Mouse (Mus musculus) liver, embryonic 16.5 days (tissue): ENCODE results near the gene Neb. TPM values are rescaled to one million over a fixed set of nuclear protein-coding genes. Genes with fewer than 3 reads are reported as not detected.

Source experiments
- ATAC-seq: fragments of 200-750 bp; cut with Nextera tagmentation; 2 replicates; pipeline ENCODE4 v1.8.0; 2017; ENCODE audit warnings: low read depth, mild to moderate bottlenecking, moderate number of reproducible peaks, moderate library complexity
- H3K27ac ChIP-seq: fragments of 300-500 bp; sonication (generic); 2 replicates; pipeline ENCODE4 v1.5.1; 2014; ENCODE audit warnings: mild to moderate bottlenecking, low read length
- H3K27me3 ChIP-seq: fragments of 300-500 bp; sonication (generic); 2 replicates; pipeline ENCODE4 v1.6.1; 2014; ENCODE audit warnings: low read depth, low read length, mixed read lengths; ENCODE audit not compliant: control insufficient read depth, insufficient read depth
- H3K36me3 ChIP-seq: fragments of 300-500 bp; sonication (generic); 2 replicates; pipeline ENCODE4 v1.6.1; 2014; ENCODE audit warnings: mild to moderate bottlenecking; ENCODE audit not compliant: control insufficient read depth, insufficient read depth
- H3K4me1 ChIP-seq: fragments of 300-500 bp; sonication (generic); 2 replicates; pipeline ENCODE4 v1.6.1; 2014; ENCODE audit warnings: low read depth, low read length, mixed read lengths; ENCODE audit not compliant: control insufficient read depth
- H3K4me2 ChIP-seq: fragments of 300-500 bp; sonication (generic); 2 replicates; pipeline ENCODE4 v1.6.1; 2014; ENCODE audit warnings: low read depth, low read length, mixed read lengths
- H3K4me3 ChIP-seq: fragments of 300-500 bp; sonication (generic); 2 replicates; pipeline ENCODE4 v1.5.1; 2014; ENCODE audit warnings: low read depth, mild to moderate bottlenecking, low read length
- H3K9ac ChIP-seq: fragments of 300-500 bp; sonication (generic); 2 replicates; pipeline ENCODE4 v1.6.1; 2014; ENCODE audit warnings: low read depth, low read length
- H3K9me3 ChIP-seq: fragments of 300-500 bp; sonication (generic); replicated peaks from 2 replicates; pipeline ENCODE4 v1.6.1; 2016; ENCODE audit warnings: low read length; ENCODE audit not compliant: control insufficient read depth
- WGBS: fragments of 180-500 bp; shearing (Covaris S2); extraction: QIAGEN DNeasy Blood & Tissue Kit; methylation state at CpG from one replicate; pipeline ENCODE4 v1.1.7; 2014; ENCODE audit not compliant: insufficient replicate concordance; 5-methylcytosine and 5-hydroxymethylcytosine counted together
- polyA plus RNA-seq: library from polyadenylated mRNA; unstranded; fragments of >200 nt; fragmentation: Nextera tagmentation; extraction: Ambion mirVana; gene quantifications from 2 replicates; pipeline ENCODE4 v1.2.1, GENCODE M21; 2015

The Neb gene
- polyA plus RNA-seq, 1 experiment from 2014 or later: 10.2 TPM

DNA sequence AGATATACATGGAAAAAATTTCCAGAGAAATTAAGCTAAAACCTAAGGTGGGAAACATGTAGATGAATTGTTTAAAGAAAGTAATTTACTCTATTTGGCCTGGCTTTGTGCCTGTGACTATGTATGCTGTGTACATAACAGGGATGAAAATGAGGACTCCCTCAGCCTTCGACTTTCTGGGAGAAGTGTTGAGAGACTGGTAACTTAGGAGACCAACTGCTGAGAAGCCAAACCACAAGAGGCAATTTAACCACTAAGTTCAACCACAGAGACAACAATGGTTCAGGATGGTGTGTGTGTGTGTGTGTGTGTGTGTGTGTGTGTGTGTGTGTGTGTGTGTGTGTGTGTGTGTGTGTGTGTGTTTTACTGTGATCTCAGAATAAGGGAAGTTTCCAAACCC, 126.2 kb downstream of the Neb start:
- no peak for ATAC-seq
- Histone ChIP-seq H3K4me3 (no peak overlapping the region), H3K36me3 (no peaks in the 10 kb centered on the region), H3K27ac (no peak overlapping the region), H3K4me2 (no peak overlapping the region), H3K4me1 (no peaks in the 10 kb centered on the region), H3K27me3 (no peaks in the 10 kb centered on the region), H3K9me3 (no peaks in the 10 kb centered on the region), H3K9ac (no peak overlapping the region)
- WGBS: 8% methylated on average over 1 of the region's 1 CpGs

GRCm38 (mm10) chr2:52248316-52248826, 129.9 kb downstream of the Neb start:
- 53% methylated on average over 9 of the region's 9 CpGs for WGBS
- Histone ChIP-seq H3K9ac (no peak overlapping the region), H3K36me3 (no peaks in the 10 kb centered on the region), H3K27me3 (no peaks in the 10 kb centered on the region), H3K4me1 (no peaks in the 10 kb centered on the region), H3K9me3 (no peaks in the 10 kb centered on the region), H3K4me3 (no peak overlapping the region), H3K27ac (no peak overlapping the region), H3K4me2 (no peak overlapping the region)
- no peak for ATAC-seq

GRCm38 (mm10) chr2:52245091-52245490, 133.2 kb downstream of the Neb start:
- Histone ChIP-seq H3K4me1 (no peaks in the 10 kb centered on the region), H3K27me3 (no peaks in the 10 kb centered on the region), H3K4me2 (no peak overlapping the region), H3K9me3 (no peaks in the 10 kb centered on the region), H3K27ac (no peak overlapping the region), H3K36me3 (no peaks in the 10 kb centered on the region), H3K4me3 (no peak overlapping the region), H3K9ac (no peak overlapping the region)
- WGBS: 68% methylated on average over 5 of the region's 5 CpGs
- ATAC-seq: no peak

DNA sequence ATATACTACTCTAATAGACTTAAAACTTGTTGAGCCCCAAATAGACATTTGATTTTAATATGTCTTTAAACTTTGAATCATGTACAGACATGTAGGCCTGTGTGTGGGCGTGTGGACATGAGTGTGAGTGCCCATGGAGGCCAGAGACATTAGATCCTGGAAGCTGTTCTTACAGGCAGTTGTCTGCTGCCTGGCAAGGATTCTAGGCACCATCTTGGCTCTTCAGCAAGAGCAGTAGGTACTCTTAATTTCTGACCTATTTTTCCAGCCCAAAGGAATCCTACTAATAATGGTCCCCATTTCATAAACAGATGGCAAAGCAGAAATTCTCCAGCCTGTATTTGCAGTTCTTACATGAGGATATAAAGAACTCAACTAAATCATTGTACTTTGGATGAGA, 135.6 kb downstream of the Neb start:
- no peaks in the 10 kb centered on the region for H3K9me3 ChIP-seq
- H3K9ac ChIP-seq: no peak overlapping the region
- no peak overlapping the region for H3K4me2 ChIP-seq
- H3K4me1 ChIP-seq: no peaks in the 10 kb centered on the region
- 33% methylated on average over 1 of the region's 1 CpGs for WGBS
- no peak for ATAC-seq
- H3K27ac ChIP-seq: no peak overlapping the region
- H3K27me3 ChIP-seq: no peaks in the 10 kb centered on the region
- H3K36me3 ChIP-seq: no peaks in the 10 kb centered on the region
- no peak overlapping the region for H3K4me3 ChIP-seq

GRCm38 (mm10) chr2:52237892-52238291, 140.4 kb downstream of the Neb start:
- Histone ChIP-seq H3K9me3 (no peaks in the 10 kb centered on the region), H3K27me3 (no peaks in the 10 kb centered on the region), H3K4me1 (no peaks in the 10 kb centered on the region), H3K27ac (no peak overlapping the region), H3K4me2 (no peak overlapping the region), H3K4me3 (no peak overlapping the region), H3K36me3 (no peaks in the 10 kb centered on the region), H3K9ac (no peak overlapping the region)
- ATAC-seq: no peak
- WGBS: 38% methylated on average over 5 of the region's 5 CpGs

DNA sequence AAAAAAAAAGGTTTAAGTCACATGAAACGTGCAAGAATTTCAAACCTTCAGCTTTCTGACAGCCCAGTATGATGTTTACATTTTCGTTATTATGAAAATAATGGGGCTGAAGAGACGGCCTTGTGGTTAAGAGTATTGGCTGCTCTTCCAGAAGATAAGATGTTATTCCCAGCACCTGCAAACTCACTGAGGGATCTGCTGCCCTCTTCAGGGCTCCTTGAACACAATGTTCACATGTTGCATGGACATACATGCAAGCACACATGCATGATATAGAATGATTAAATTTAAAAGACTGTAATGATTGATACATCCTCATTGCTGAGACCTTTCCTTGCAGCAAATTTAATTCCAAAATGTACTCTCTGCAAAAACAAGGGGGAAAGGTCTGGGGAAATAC, 150.7 kb downstream of the Neb start:
- WGBS: 32% methylated on average over 3 of the region's 3 CpGs
- Histone ChIP-seq H3K36me3 (no peaks in the 10 kb centered on the region), H3K27me3 (no peaks in the 10 kb centered on the region), H3K4me1 (no peaks in the 10 kb centered on the region), H3K4me2 (no peak overlapping the region), H3K9me3 (no peaks in the 10 kb centered on the region), H3K4me3 (no peak overlapping the region), H3K27ac (no peak overlapping the region), H3K9ac (no peak overlapping the region)
- no peak for ATAC-seq

DNA sequence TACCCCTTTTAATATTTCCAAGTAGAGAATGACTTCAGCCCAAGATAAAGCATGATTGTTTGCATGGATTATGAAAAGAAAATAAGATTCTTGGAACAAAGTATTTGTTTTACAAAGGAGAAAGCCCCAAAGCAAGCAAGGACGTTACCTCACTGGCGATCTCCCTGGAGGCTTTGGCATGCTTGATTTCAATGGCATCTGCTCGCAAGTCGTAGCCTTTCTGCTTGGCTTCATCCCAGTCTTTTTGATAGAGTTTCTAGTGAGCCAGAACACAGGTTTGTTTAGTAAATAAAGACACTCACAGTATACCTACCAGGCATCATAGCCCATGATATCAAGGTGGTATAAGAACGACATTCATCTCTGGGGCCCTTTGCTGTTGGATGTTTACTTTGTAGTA, 153.9 kb downstream of the Neb start:
- no peak overlapping the region for H3K9ac ChIP-seq
- H3K4me2 ChIP-seq: no peak overlapping the region
- H3K4me3 ChIP-seq: no peak overlapping the region
- H3K27ac ChIP-seq: no peak overlapping the region
- no peaks in the 10 kb centered on the region for H3K36me3 ChIP-seq
- WGBS: 72% methylated on average over 5 of the region's 5 CpGs
- no peak for ATAC-seq
- H3K4me1 ChIP-seq: no peaks in the 10 kb centered on the region
- no peaks in the 10 kb centered on the region for H3K9me3 ChIP-seq
- no peaks in the 10 kb centered on the region for H3K27me3 ChIP-seq

DNA sequence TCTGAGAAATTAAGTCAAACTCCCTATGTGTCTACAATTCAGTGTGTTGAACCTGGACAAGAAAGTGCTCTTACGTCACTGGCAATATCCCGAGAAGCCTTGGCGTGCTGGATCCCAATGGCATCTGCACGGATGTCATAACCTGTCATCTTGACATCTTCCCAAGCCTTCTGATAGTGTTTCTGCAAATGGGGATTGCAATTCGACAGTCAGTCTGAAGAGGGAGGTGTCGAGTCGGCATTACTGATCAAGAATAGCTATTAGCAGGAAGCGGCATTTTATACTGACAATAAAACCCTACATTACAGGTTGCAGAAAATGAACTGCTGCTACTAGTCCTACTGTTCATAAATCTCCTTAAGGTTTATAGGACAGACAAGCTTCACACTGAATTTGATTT, 158.2 kb downstream of the Neb start:
- H3K27me3 ChIP-seq: no peaks in the 10 kb centered on the region
- ATAC-seq: no peak

DNA sequence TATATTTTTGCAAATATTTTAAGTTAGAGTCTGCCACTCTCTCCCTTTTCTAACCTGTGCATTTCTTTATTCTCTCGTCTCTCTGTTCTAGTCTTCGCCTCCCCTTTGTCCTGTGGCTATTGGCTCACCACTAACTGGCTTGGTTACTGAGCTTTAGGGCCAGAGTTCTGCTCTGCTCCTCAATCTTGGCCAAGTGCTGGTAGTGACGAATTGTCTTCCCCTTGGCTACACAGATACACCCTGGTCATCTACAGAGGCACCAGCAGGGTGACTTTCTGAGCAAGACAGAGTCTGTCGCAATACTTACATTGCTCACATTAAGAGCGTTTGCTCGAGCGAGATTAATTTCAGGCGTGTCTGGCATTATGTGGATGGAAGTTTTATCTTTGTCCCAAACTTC, 162.3 kb downstream of the Neb start:
- no peaks in the 10 kb centered on the region for H3K4me1 ChIP-seq
- H3K27me3 ChIP-seq: no peaks in the 10 kb centered on the region
- no peak overlapping the region for H3K27ac ChIP-seq
- no peak for ATAC-seq
- no peak overlapping the region for H3K9ac ChIP-seq
- 72% methylated on average over 8 of the region's 8 CpGs for WGBS
- H3K4me3 ChIP-seq: no peak overlapping the region
- H3K9me3 ChIP-seq: no peaks in the 10 kb centered on the region
- no peak overlapping the region for H3K4me2 ChIP-seq
- no peaks in the 10 kb centered on the region for H3K36me3 ChIP-seq

More for the DNA sequence above, 158.2 kb downstream of the Neb start:
- no peak overlapping the region for H3K27ac ChIP-seq
- no peak overlapping the region for H3K4me2 ChIP-seq
- H3K9me3 ChIP-seq: no peaks in the 10 kb centered on the region
- H3K9ac ChIP-seq: no peak overlapping the region
- WGBS: 35% methylated on average over 8 of the region's 8 CpGs
- H3K4me3 ChIP-seq: no peak overlapping the region
- no peaks in the 10 kb centered on the region for H3K36me3 ChIP-seq
- no peaks in the 10 kb centered on the region for H3K4me1 ChIP-seq
